8 mouse cellular contexts compared by ENCODE assay signal in genomic region chr2:28038391-28039096, GRCm38 (mm10). TPM values are rescaled to one million over a fixed set of nuclear protein-coding genes. Genes with fewer than 3 reads are reported as not detected.
DNase-seq lines count a peak whose midpoint lies in the region; ATAC-seq and TF ChIP-seq lines count a peak whose summit lies in the region.
"Had no signal": no experiment of that assay in that cellular context is flagged by ENCODE, and none has a peak within 500 bp of the region (broad histone marks: within the 10 kb centered on the region; RNA-seq: fewer than 3 reads in every experiment).

No protein-coding gene starts in this region.

- no peak overlapping the region for H3K9ac ChIP-seq in lung, embryonic 16.5 days (ENCODE audit: low read length)
- H3K9ac ChIP-seq in lung, postnatal 0 days (replicated peaks; ENCODE audit: low read depth): no peak overlapping the region
- H3K9ac ChIP-seq: lung, embryonic 15.5 days had no signal

- peaks cover 3% of the 10 kb centered on the region; the same call in 1 of the 2 replicates for H3K36me3 ChIP-seq in lung, embryonic 16.5 days (ENCODE audit: control insufficient read depth, insufficient read depth, low read length)
- H3K36me3 ChIP-seq in lung, postnatal 0 days (ENCODE audit: insufficient read depth, low read length): no peaks in the 10 kb centered on the region

- no peak overlapping the region for H3K4me3 ChIP-seq in lung, embryonic 16.5 days (ENCODE audit: low read length)
- H3K4me3 ChIP-seq in lung, postnatal 0 days (ENCODE audit: low read depth, low read length): no peak overlapping the region
- H3K4me3 ChIP-seq: lung, embryonic 15.5 days had no signal

- H3K27me3 ChIP-seq in lung, embryonic 16.5 days (ENCODE audit: control insufficient read depth, insufficient read depth, low read depth, low read length): no peaks in the 10 kb centered on the region
- no peaks in the 10 kb centered on the region for H3K27me3 ChIP-seq in lung, postnatal 0 days (replicated peaks; ENCODE audit: insufficient read depth, low read length)
- H3K27me3 ChIP-seq: lung, embryonic 15.5 days had no signal

- no peak for DNase-seq in lung, postnatal 0 days (ENCODE audit: low spot score)
- DNase-seq in fibroblast of lung, adult 2 months (ENCODE audit: low read depth): peak; percentile 32
- DNase-seq in layer of hippocampus, adult 18-20 months (ENCODE audit: low spot score in 2 of 2): peak; percentile 11 to 48
- DNase-seq in right cerebral cortex, postnatal 4 days: peak; percentile 49
- DNase-seq in MN1 (ENCODE audit: low spot score): no peak
- DNase-seq in ovary, postnatal 36 days (ENCODE audit: low spot score): no peak

- peak; percentile 24; the same call in 1 of the 2 replicates for ATAC-seq in lung, embryonic 16.5 days (ENCODE audit: low read depth)
- ATAC-seq in lung, postnatal 0 days: no peak

- peaks cover 17% of the 10 kb centered on the region for H3K4me1 ChIP-seq in lung, embryonic 16.5 days (replicated peaks; ENCODE audit: control insufficient read depth, insufficient read depth, low read length)
- 0 out of 2 replicates have a peak, but pooled peaks cover 7% of the 10 kb centered on the region for H3K4me1 ChIP-seq in lung, postnatal 0 days (ENCODE audit: insufficient read depth, low read depth, low read length)

- no peaks in the 10 kb centered on the region for H3K9me3 ChIP-seq in lung, embryonic 16.5 days (ENCODE audit: control insufficient read depth, low read length)
- no peaks in the 10 kb centered on the region for H3K9me3 ChIP-seq in lung, postnatal 0 days (ENCODE audit: low read length)
- H3K9me3 ChIP-seq: lung, embryonic 15.5 days had no signal

- no peak for TF ChIP-seq EP300 in lung, postnatal 0 days (IDR thresholded peaks at IDR 0.05)

- TF ChIP-seq CTCF in lung, postnatal 0 days (IDR thresholded peaks at IDR 0.05): no peak

- H3K4me2 ChIP-seq in lung, embryonic 16.5 days (ENCODE audit: low read depth, low read length): no peak overlapping the region
- H3K4me2 ChIP-seq in lung, postnatal 0 days (replicated peaks; ENCODE audit: low read depth, low read length): no peak overlapping the region
- H3K4me2 ChIP-seq: lung, embryonic 15.5 days had no signal

- 75% methylated on average over 14 of the region's 14 CpGs for WGBS in lung, embryonic 16.5 days
- WGBS in lung, postnatal 0 days: 74% methylated on average over 14 of the region's 14 CpGs

- H3K27ac ChIP-seq in lung, embryonic 16.5 days (ENCODE audit: low read length): peak overlapping the region; percentile 3; the same call in 1 of the 2 replicates
- no peak overlapping the region for H3K27ac ChIP-seq in lung, postnatal 0 days (ENCODE audit: low read length)

RNA-seq across cellular contexts. Expression of gene Fcnb, which starts 46.1 kb away (rescaled TPM):
- polyA plus RNA-seq in lung, embryonic 16.5 days (2015; fragmentation: Nextera tagmentation; extraction: Ambion mirVana): 0.25 and 1.4 TPM in 2 replicates
- polyA plus RNA-seq in lung, postnatal 0 days (2015; fragmentation: Nextera tagmentation; extraction: Ambion mirVana): 0.50 and 1.1 TPM in 2 replicates
- not detected for total RNA-seq in layer of hippocampus, adult 18-20 months (2021)

Comparison
In these comparisons a context has a peak if more than half of its experiments do, and no peak if none do; other contexts are left out.
1. DNase-seq: peak in fibroblast of lung, adult 2 months (single experiment), layer of hippocampus, adult 18-20 months (2 of 2) and right cerebral cortex, postnatal 4 days (single experiment); none in lung, postnatal 0 days (single experiment), MN1 (single experiment) and ovary, postnatal 36 days (single experiment).